Mouse (Mus musculus): ENCODE data around the gene Wdr35.

The Wdr35 gene

GRCm38 (mm10) chr12:9054012-9054411 is 80.3 kb downstream of the Wdr35 start:
- DNase-seq, result no peak

DNA sequence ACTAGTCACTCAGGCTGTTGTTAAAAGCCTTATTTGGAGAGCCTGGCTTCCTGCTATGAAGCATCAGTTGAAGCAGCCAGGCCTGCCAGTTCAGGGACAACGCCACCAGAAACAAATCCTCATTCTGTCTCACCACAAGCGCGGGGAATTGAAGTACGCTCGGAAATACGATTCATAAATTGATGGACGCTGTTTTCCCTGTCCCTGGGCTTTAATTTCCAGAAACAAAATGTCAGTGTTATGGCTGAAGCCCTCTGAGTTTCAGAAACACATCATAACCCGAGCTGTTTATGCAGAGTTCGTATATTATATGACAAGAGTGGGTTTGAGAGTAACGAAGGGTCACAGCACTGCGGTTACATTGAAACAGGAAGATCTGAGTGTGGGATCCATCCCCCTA is 81.6 kb downstream of the Wdr35 start:
- DNase-seq, result no peak

GRCm38 (mm10) chr12:9059502-9059901 is 85.8 kb downstream of the Wdr35 start:
- no peak for DNase-seq

DNA sequence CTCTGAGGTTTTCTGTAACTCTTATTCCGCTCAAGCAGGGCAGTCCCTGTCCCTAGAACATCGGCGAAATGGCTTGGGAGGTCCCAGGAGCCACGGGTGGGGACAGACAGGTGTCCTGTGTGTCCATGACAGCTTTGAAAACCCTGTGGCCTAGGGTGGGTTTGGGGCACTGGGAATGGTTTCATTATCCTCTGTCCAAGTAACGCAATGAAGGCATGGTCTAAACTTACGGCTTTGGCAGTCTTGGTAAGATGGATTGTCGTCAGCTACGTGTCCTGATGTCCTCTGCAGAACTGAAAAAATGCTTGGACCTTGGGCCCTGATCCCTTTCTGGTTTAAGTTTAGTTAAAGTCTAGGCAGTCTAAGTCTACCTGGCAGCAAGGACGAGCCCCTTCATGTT is 86.3 kb downstream of the Wdr35 start:
- DNase-seq, result no peak

GRCm38 (mm10) chr12:9063611-9064010 is 89.9 kb downstream of the Wdr35 start:
- DNase-seq, result no peak

- no peak for DNase-seq
Observed at GRCm38 (mm10) chr12:9071058-9071457, 97.4 kb downstream of the Wdr35 start.

GRCm38 (mm10) chr12:9071493-9071892 is 97.8 kb downstream of the Wdr35 start:
- DNase-seq, result peak; percentile 41

DNA sequence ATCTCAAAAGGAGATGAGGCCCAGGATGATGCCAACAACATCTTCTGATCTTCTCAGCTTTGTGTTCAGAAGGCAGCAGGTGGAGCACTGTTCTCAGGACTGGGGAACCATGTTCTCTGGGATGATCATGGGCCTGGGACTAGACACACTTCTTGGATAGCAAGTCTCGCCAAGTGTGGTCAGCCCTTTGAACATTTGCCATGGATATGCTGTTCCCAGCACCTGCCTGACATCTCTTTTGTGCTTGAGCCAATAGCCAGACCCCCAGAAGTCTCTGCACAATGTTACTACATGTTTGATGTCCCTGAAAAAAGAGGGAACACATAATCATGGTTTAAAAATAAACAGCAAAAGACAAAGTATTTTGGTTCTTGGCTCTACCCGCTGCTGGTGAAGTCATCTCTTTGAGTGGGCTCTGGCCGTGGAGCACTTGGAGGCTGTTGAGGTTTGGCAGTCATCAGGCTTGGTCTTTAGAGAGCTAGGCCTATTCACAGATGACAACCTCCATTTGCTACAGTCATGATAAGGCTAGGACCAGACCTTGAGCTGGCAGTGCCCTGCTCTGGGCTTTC is 103.9 kb downstream of the Wdr35 start:
- no peak for DNase-seq
